Mouse (Mus musculus) G1E (cell line): Measurements from ENCODE around the gene Pdzd3. TPM values are rescaled to one million over a fixed set of nuclear protein-coding genes. Genes with fewer than 3 reads are reported as not detected.

Source experiments
- ATAC-seq: 2 replicates; pipeline ENCODE4 v1.8.0; 2016; ENCODE audit warnings: mild to moderate bottlenecking; ENCODE audit not compliant: insufficient number of reproducible peaks, poor library complexity, low FRiP score, severe bottlenecking; ENCODE audit errors: extremely low read depth
- DNase-seq: peaks from one replicate; pipeline ENCODE4 v3.0.0; 2012; ENCODE audit warnings: low spot score
- H3K27me3 ChIP-seq: 2 replicates; pipeline ENCODE4 v1.6.1; 2012; ENCODE audit warnings: mild to moderate bottlenecking, low read length, inconsistent platforms; ENCODE audit not compliant: insufficient read depth
- H3K36me3 ChIP-seq: replicated peaks from 2 replicates; pipeline ENCODE3; 2012; ENCODE audit warnings: mild to moderate bottlenecking, inconsistent platforms
- H3K4me1 ChIP-seq: 2 replicates; pipeline ENCODE4 v1.6.1; 2012; ENCODE audit warnings: low read depth, low read length, inconsistent platforms, mixed read lengths; ENCODE audit not compliant: insufficient read depth
- H3K4me3 ChIP-seq: 2 replicates; pipeline ENCODE4 v1.5.1; 2012; ENCODE audit warnings: low read depth, mild to moderate bottlenecking, inconsistent platforms, low read length, moderate library complexity, mixed read lengths
- H3K9me3 ChIP-seq: replicated peaks from 2 replicates; pipeline ENCODE4 v1.6.1; 2012; ENCODE audit warnings: inconsistent platforms
- CTCF ChIP-seq: IDR thresholded peaks from 2 replicates; pipeline ENCODE4 v1.5.1; 2012; ENCODE audit warnings: low read depth, low read length, inconsistent platforms, mixed read lengths
- GATA1 ChIP-seq: IDR thresholded peaks from 2 replicates; pipeline ENCODE4 v1.6.1; 2012; ENCODE audit warnings: borderline replicate concordance, low read length, inconsistent platforms, mixed read lengths
- GATA2 ChIP-seq: IDR thresholded peaks from 2 replicates; pipeline ENCODE4 v1.6.1; 2012; ENCODE audit warnings: low read depth, low read length, inconsistent platforms, borderline replicate concordance
- POLR2AphosphoS5 ChIP-seq: IDR thresholded peaks from 2 replicates; pipeline ENCODE4 v1.6.1; 2012; ENCODE audit warnings: low read depth, low read length, inconsistent platforms; ENCODE audit not compliant: insufficient replicate concordance
- TAL1 ChIP-seq: conservative IDR thresholded peaks from 2 replicates; pipeline ENCODE4 v1.6.1; 2012; ENCODE audit warnings: low read depth, low read length, inconsistent platforms, mixed read lengths
- polyA plus RNA-seq: library from polyadenylated mRNA; stranded (reverse); fragments of >175 nt; gene quantifications from 2 replicates; pipeline ENCODE4 v1.2.3, GENCODE M21; 2012
- total RNA-seq, 2 experiments: library from RNA; stranded (forward) in 1 of 2; stranded (reverse) in 1 of 2; fragments of 200-1000 nt in 1 of 2; fragments of >200 nt in 1 of 2; fragmentation: Nextera tagmentation in 1 of 2; gene quantifications; 2 replicates each; pipeline ENCODE4 v1.2.3; 2014 to 2017

Pdzd3 gene
- total and polyA plus RNA-seq, 3 experiments = not detected

- Histone ChIP-seq H3K36me3 (no peaks in the 10 kb centered on the region), H3K27me3 (peaks cover 40% of the 10 kb centered on the region), H3K4me3 (no peak overlapping the region), H3K4me1 (peaks cover 19% of the 10 kb centered on the region), H3K9me3 (no peaks in the 10 kb centered on the region)
- ATAC-seq (no peak), DNase-seq (no peak)
- TF ChIP-seq TAL1 = no peak
- TF ChIP-seq POLR2AphosphoS5 = no peak
- TF ChIP-seq GATA1 = no peak
- TF ChIP-seq GATA2 = no peak
Observed at GRCm38 (mm10) chr9:44241418-44241817, 9.9 kb downstream of the Pdzd3 start.

- no peak for ATAC-seq
- no peaks in the 10 kb centered on the region for H3K36me3 ChIP-seq
- no peak for TF ChIP-seq POLR2AphosphoS5
- TF ChIP-seq GATA2 = no peak
- no peak for TF ChIP-seq CTCF
- no peak for TF ChIP-seq TAL1
- TF ChIP-seq GATA1 = no peak
- no peak overlapping the region for H3K4me3 ChIP-seq
- H3K4me1 ChIP-seq = peaks cover 21% of the 10 kb centered on the region
- no peaks in the 10 kb centered on the region for H3K9me3 ChIP-seq
- DNase-seq = no peak
- H3K27me3 ChIP-seq = peaks cover 35% of the 10 kb centered on the region
Observed at GRCm38 (mm10) chr9:44240911-44241310, 10.4 kb downstream of the Pdzd3 start.

- TF ChIP-seq TAL1 (no peak), GATA2 (no peak), GATA1 (no peak), POLR2AphosphoS5 (no peak), CTCF (no peak)
- Histone ChIP-seq H3K27me3 (peaks cover 31% of the 10 kb centered on the region), H3K9me3 (no peaks in the 10 kb centered on the region), H3K4me3 (no peak within 1 kb of the TSS), H3K36me3 (no peaks in the 10 kb centered on the region), H3K4me1 (peaks cover 24% of the 10 kb centered on the region)
- ATAC-seq (no peak), DNase-seq (no peak)
Observed at GRCm38 (mm10) chr9:44240399-44240798, 10.9 kb downstream of the Pdzd3 start, which contains the start of gene Ccdc153. Gene Ccdc153 (plus strand): TSS chr9:44240676.

GRCm38 (mm10) chr9:44239447-44239846, 11.8 kb downstream of the Pdzd3 start:
- peak; percentile 51; the same call in 1 of the 2 replicates for TF ChIP-seq CTCF
- TF ChIP-seq GATA1 = no peak
- Histone ChIP-seq H3K4me3 (no peak overlapping the region), H3K27me3 (peaks cover 31% of the 10 kb centered on the region), H3K4me1 (peaks cover 25% of the 10 kb centered on the region), H3K36me3 (no peaks in the 10 kb centered on the region), H3K9me3 (no peaks in the 10 kb centered on the region)
- no peak for ATAC-seq
- peak; percentile 43 for DNase-seq

- Histone ChIP-seq H3K4me3 (no peak overlapping the region), H3K4me1 (peaks cover 26% of the 10 kb centered on the region), H3K36me3 (no peaks in the 10 kb centered on the region), H3K27me3 (peaks cover 31% of the 10 kb centered on the region), H3K9me3 (no peaks in the 10 kb centered on the region)
- DNase-seq (no peak), ATAC-seq (no peak)
- TF ChIP-seq GATA1 = no peak
- no peak for TF ChIP-seq GATA2
- no peak for TF ChIP-seq CTCF
- TF ChIP-seq TAL1 = no peak
- TF ChIP-seq POLR2AphosphoS5 = no peak
Observed at GRCm38 (mm10) chr9:44238501-44239190, 12.6 kb downstream of the Pdzd3 start.

- H3K36me3 ChIP-seq = no peaks in the 10 kb centered on the region
- no peak for TF ChIP-seq GATA2
- no peak for TF ChIP-seq POLR2AphosphoS5
- TF ChIP-seq TAL1 = no peak
- TF ChIP-seq GATA1 = no peak
- no peak for TF ChIP-seq CTCF
- DNase-seq (no peak), ATAC-seq (no peak)
- H3K4me3 ChIP-seq = no peak overlapping the region
- peaks cover 27% of the 10 kb centered on the region for H3K4me1 ChIP-seq
- H3K9me3 ChIP-seq = no peaks in the 10 kb centered on the region
- peaks cover 16% of the 10 kb centered on the region for H3K27me3 ChIP-seq
Observed at GRCm38 (mm10) chr9:44237128-44237527, 14.1 kb downstream of the Pdzd3 start.

- Histone ChIP-seq H3K36me3 (peaks cover 5% of the 10 kb centered on the region), H3K9me3 (no peaks in the 10 kb centered on the region), H3K27me3 (peaks cover 14% of the 10 kb centered on the region), H3K4me3 (no peak overlapping the region), H3K4me1 (peaks cover 32% of the 10 kb centered on the region)
- no peak for ATAC-seq
- no peak for DNase-seq
- TF ChIP-seq POLR2AphosphoS5 (no peak), GATA2 (no peak), TAL1 (no peak), GATA1 (no peak), CTCF (no peak)
Observed at GRCm38 (mm10) chr9:44236601-44237000, 14.7 kb downstream of the Pdzd3 start.
